Mouse (Mus musculus) c-Kit-positive CD71-positive TER-119-negative erythroid progenitor cells, embryonic 14.5 days (primary cell): ENCODE results near the gene Ercc4.
A peak's percentile ranks its signal among the peaks of the same experiment; 100 is the strongest.

Source experiments
- DNase-seq: peaks from one replicate; pipeline ENCODE4 v3.0.0-alpha.2; 2013; ENCODE audit warnings: low read depth

Ercc4 gene

GRCm38 (mm10) chr16:13147810-13148555, 38.5 kb downstream of the Ercc4 start:
- DNase-seq, result no peak

GRCm38 (mm10) chr16:13149950-13150349, 40.5 kb downstream of the Ercc4 start:
- no peak for DNase-seq

GRCm38 (mm10) chr16:13150790-13151189, 41.3 kb downstream of the Ercc4 start:
- DNase-seq, result no peak

- no peak for DNase-seq
Observed at GRCm38 (mm10) chr16:13152475-13152874, 43.0 kb downstream of the Ercc4 start.

- no peak for DNase-seq
Observed at GRCm38 (mm10) chr16:13153215-13153614, 43.7 kb downstream of the Ercc4 start.

- no peak for DNase-seq
Observed at GRCm38 (mm10) chr16:13154352-13154751, 44.9 kb downstream of the Ercc4 start.

GRCm38 (mm10) chr16:13157314-13157713, 47.8 kb downstream of the Ercc4 start:
- no peak for DNase-seq

- no peak for DNase-seq
Observed at GRCm38 (mm10) chr16:13158153-13158670, 48.7 kb downstream of the Ercc4 start.

- DNase-seq, result no peak
Observed at GRCm38 (mm10) chr16:13158906-13159889, 49.7 kb downstream of the Ercc4 start.

GRCm38 (mm10) chr16:13159927-13160644, 50.6 kb downstream of the Ercc4 start:
- DNase-seq, result peak; percentile 66

GRCm38 (mm10) chr16:13161516-13161915, 52.0 kb downstream of the Ercc4 start:
- no peak for DNase-seq

- no peak for DNase-seq
Observed at GRCm38 (mm10) chr16:13167731-13168130, 58.2 kb downstream of the Ercc4 start.

GRCm38 (mm10) chr16:13173055-13173742, 63.7 kb downstream of the Ercc4 start:
- no peak for DNase-seq

- no peak for DNase-seq
Observed at GRCm38 (mm10) chr16:13182526-13182925, 73.0 kb downstream of the Ercc4 start.

- no peak for DNase-seq
Observed at GRCm38 (mm10) chr16:13183182-13183742, 73.8 kb downstream of the Ercc4 start.

- DNase-seq, result no peak
Observed at GRCm38 (mm10) chr16:13184381-13184780, 74.9 kb downstream of the Ercc4 start.

GRCm38 (mm10) chr16:13189430-13190107, 80.1 kb downstream of the Ercc4 start:
- DNase-seq, result no peak

GRCm38 (mm10) chr16:13190471-13190870, 81.0 kb downstream of the Ercc4 start:
- DNase-seq, result no peak

GRCm38 (mm10) chr16:13191166-13191565, 81.7 kb downstream of the Ercc4 start:
- no peak for DNase-seq

GRCm38 (mm10) chr16:13193663-13194071, 84.2 kb downstream of the Ercc4 start:
- no peak for DNase-seq
